Mouse (Mus musculus): ENCODE data around the gene Alox5ap. TPM values are rescaled to one million over a fixed set of nuclear protein-coding genes. Genes with fewer than 3 reads are reported as not detected.

Gene Alox5ap
- total RNA-seq, 2 experiments from 2014 or later: 6.2 to 11.0 TPM

Small RNA genes within 50 kb of the gene (microRNA-seq; reads per million reads assigned to microRNA genes)
- gene Gm24105 (ENCODE audit: borderline replicate concordance in 2 of 2): 0 to 0.74 reads per million in 2 experiments

Other genes starting within 250 kb of the Alox5ap start
- gene Uspl1, start 80.4 kb upstream of the Alox5ap start, total RNA-seq (2021): 10 to 100 TPM; 20.2 to 22.0 TPM
- gene Hmgb1, start 80.3 kb upstream of the Alox5ap start, total RNA-seq (2021): 10 to 100 TPM; 84.3 to 87.9 TPM
- 10 to 100 TPM; 15.8 to 18.2 TPM for gene Medag, start 147.0 kb downstream of the Alox5ap start, total RNA-seq (2021)
- not detected for gene Tex26, start 174.9 kb downstream of the Alox5ap start, total RNA-seq (2021)